Mouse (Mus musculus) lung, adult 2 months (tissue): Measurements from ENCODE around the gene Grid2.

ENCODE experiments used
- CTCF ChIP-seq: fragments of 200-500 bp; IDR thresholded peaks from 2 replicates; pipeline ENCODE4 v1.5.1; 2011; ENCODE audit warnings: mild to moderate bottlenecking, low read length, control low read depth; ENCODE audit not compliant: insufficient read depth
- POLR2A ChIP-seq: fragments of 200-500 bp; IDR thresholded peaks from 2 replicates; pipeline ENCODE4 v1.6.1; 2011; ENCODE audit warnings: low read depth, mild to moderate bottlenecking, control low read depth, low read length, borderline replicate concordance; ENCODE audit errors: extremely low read depth

DNA sequence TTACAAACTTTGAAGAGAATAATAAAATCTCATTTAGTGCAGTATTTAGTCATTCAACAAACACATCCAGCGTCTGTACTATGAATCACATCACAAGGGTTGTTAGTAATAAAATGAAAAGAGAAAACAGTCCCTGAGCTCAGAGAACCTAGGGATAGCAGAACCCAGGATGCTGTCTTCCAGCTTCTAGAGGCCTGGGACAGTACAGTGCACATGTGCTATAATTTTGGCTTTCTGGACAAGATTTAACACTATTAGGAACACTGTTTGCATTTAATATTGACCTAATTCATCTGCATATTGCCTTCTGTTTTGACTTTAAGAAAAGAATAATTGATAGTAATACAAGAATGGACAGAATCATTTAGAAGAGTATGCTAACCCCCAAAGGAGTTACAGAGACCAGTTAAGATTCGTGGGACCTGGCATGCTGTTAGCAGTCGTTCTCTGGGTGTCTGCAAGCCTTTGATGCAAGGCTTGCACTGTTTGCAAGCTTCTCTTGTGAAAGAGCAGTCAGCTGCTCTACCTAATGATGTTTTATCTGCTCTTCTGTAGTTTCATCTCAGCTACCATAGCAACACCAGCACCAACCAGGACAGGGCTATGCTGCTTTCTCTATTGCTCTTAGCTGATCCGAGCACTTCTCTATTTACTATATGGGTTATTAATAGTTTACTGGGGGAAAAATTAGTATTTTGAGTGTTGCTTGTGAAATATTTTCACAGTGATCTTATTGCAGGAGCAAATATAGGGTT is 1234.8 kb downstream of the Grid2 start:
- TF ChIP-seq CTCF (no peak), POLR2A (no peak)
